Mouse (Mus musculus): ENCODE measurements at regions not wholly inside any gene's neighbourhood (a gene's known extent, or its start where the extent isn't known, plus 50 kb on each side); places are given as distances from the start of the nearest gene placed in this dataset.

- TF ChIP-seq GATA1 (IDR thresholded peaks at IDR 0.05; ENCODE audit: low read depth, low read length) (no peak), GABPA (IDR thresholded peaks at IDR 0.05; ENCODE audit: low read depth, low read length) (no peak), MAX (IDR thresholded peaks at IDR 0.05; ENCODE audit: low read length) (no peak)
Observed at GRCm38 (mm10) chr2:78004426-78004825, 58.3 kb upstream of the Cwc22 start (continued).
